Mouse (Mus musculus): ENCODE data around the gene Ambra1. TPM values are rescaled to one million over a fixed set of nuclear protein-coding genes. Genes with fewer than 3 reads are reported as not detected.

The Ambra1 gene
- polyA plus RNA-seq (2012; rRNA removed): 33.4 and 34.4 TPM in 2 replicates

DNA sequence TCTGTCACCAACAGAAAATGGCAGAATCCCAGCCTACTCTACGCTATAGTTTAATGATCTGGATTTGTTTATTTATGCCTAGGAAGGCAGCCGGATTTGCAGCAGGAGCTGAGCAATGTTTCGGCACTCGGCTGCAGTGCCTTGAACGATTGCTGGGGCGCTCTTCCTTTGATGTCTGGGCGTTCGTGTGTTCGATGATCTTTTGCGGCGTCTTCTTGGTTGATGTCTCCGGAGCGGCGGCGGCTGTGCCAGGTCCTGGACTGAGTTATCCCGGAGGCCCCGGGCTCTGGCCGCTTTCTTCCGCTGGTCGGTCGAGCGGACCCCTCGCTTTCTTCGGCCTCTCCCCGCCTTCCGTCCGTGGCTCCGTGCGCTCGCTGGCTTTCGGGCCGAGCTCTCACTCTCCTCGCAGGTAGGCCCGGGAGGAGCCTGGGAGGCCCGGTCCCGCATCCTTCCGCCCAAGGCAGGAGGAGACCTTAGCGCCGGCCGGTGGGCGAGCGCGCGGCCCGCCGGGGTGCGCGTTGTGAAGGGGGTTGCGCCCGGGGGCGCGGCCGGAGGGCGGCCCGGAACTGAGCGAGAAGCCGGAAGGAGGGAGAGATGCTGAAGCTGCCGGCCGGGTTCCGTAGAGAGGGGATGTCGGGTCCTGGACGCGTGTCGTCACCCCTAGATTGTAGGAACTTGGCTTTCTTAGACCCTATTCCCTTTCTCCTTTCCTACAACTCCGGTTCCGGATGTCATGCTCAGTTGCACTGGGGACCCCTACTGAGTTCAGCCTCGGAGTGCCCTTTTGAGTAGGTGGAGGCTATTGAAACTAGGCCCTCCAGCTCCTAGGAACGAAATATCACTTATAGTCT lies at the start of gene Ambra1:
Ambra1 (plus strand) TSS at position 164 of the 851 bp plus-strand sequence.
- Histone ChIP-seq H3K4me3 (ENCODE audit: insufficient read depth, low read length) (peak within 1 kb of the TSS; percentile 76), H3K27ac (ENCODE audit: insufficient read depth, low read length) (peak within 1 kb of the TSS; percentile 71), H3K4me1 (ENCODE audit: control insufficient read depth, insufficient read depth, low read length) (peaks cover 3% of the 10 kb centered on the region; the same call in 1 of the 2 replicates)
- TF ChIP-seq CTCF (IDR thresholded peaks at IDR 0.05; ENCODE audit: extremely low read depth, insufficient read depth, low read length) (no peak), POLR2A (IDR thresholded peaks at IDR 0.05; ENCODE audit: extremely low read depth, insufficient read depth, low read length) (peak; percentile 78)

DNA sequence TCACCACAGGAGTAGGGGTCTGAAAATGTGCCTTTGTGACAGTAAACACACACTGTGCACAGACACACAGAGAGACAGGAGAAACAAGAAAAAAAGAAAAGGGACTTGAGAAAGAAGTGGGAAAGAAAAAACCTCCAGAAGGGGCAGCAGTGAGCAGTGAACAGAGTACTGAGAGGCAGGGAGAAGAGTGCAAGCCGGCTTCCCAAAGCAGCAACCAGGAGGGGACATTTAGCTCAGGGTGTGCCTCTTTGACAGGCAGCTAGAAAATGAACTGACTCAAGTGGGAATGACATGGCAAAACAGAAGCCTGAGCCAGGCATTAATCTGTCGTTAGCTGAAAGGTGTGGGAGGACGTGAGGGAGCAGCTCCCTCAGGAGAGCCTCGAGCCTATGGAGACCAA lies 47.1 kb upstream of the Ambra1 start:
- TF ChIP-seq POLR2A (IDR thresholded peaks at IDR 0.05; ENCODE audit: extremely low read depth, insufficient read depth, low read length): no peak
- peak; percentile 47; the same call in 1 of the 2 replicates for TF ChIP-seq CTCF (IDR thresholded peaks at IDR 0.05; ENCODE audit: extremely low read depth, insufficient read depth, low read length)
- H3K27ac ChIP-seq (ENCODE audit: insufficient read depth, low read length): no peak overlapping the region
- H3K4me1 ChIP-seq (ENCODE audit: control insufficient read depth, insufficient read depth, low read length): no peaks in the 10 kb centered on the region
- H3K4me3 ChIP-seq (ENCODE audit: insufficient read depth, low read length): no peak overlapping the region

DNA sequence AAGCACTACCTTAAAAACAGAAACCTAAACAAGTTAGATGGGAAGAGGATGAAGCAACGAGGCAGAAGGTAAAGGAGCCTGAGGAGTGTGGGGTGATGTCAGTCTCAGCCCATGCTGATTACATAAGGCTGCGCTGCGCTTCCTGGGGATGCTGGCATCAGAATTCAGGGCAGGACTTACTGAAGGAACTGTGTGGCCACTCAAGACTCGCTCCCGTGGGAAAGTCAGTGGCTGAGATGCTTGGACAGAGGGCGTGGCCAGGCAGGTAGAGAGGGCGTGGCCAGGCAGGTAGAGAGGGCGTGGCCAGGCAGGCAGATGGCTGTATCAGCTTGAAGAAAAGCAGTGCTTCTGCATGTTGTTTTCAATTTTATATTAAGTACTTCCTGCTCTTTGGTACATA lies 46.0 kb upstream of the Ambra1 start:
- H3K4me3 ChIP-seq (ENCODE audit: insufficient read depth, low read length): no peak overlapping the region
- no peaks in the 10 kb centered on the region for H3K4me1 ChIP-seq (ENCODE audit: control insufficient read depth, insufficient read depth, low read length)

DNA sequence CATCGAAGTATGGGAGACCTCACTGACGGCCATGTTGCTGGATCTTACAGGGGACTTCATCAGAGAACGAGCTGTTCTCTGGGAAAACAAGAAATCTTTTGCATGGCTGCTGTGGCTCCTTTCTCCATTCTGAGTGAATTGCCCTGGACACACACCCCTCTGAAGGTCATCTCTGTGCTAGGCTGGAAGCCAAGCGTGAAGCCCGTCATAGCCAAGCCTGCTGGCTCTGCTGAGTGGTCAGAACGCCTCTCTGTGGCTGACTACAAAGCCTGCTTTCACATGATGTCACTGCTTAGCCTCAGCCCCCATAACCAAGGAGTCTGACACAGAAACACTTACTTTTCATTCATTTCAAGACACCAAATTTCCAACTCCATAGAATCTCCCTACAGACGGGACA lies 40.5 kb upstream of the Ambra1 start:
- no peak overlapping the region for H3K27ac ChIP-seq (ENCODE audit: insufficient read depth, low read length)
- no peak overlapping the region for H3K4me3 ChIP-seq (ENCODE audit: insufficient read depth, low read length)
- no peak for TF ChIP-seq POLR2A (IDR thresholded peaks at IDR 0.05; ENCODE audit: extremely low read depth, insufficient read depth, low read length)
- TF ChIP-seq CTCF (IDR thresholded peaks at IDR 0.05; ENCODE audit: extremely low read depth, insufficient read depth, low read length): no peak
- no peaks in the 10 kb centered on the region for H3K4me1 ChIP-seq (ENCODE audit: control insufficient read depth, insufficient read depth, low read length)

More for the DNA sequence above, 46.0 kb upstream of the Ambra1 start:
- TF ChIP-seq POLR2A (IDR thresholded peaks at IDR 0.05; ENCODE audit: extremely low read depth, insufficient read depth, low read length) (no peak), CTCF (IDR thresholded peaks at IDR 0.05; ENCODE audit: extremely low read depth, insufficient read depth, low read length) (no peak)
- H3K27ac ChIP-seq (ENCODE audit: insufficient read depth, low read length): peak overlapping the region; percentile 24; the same call in 1 of the 2 replicates

DNA sequence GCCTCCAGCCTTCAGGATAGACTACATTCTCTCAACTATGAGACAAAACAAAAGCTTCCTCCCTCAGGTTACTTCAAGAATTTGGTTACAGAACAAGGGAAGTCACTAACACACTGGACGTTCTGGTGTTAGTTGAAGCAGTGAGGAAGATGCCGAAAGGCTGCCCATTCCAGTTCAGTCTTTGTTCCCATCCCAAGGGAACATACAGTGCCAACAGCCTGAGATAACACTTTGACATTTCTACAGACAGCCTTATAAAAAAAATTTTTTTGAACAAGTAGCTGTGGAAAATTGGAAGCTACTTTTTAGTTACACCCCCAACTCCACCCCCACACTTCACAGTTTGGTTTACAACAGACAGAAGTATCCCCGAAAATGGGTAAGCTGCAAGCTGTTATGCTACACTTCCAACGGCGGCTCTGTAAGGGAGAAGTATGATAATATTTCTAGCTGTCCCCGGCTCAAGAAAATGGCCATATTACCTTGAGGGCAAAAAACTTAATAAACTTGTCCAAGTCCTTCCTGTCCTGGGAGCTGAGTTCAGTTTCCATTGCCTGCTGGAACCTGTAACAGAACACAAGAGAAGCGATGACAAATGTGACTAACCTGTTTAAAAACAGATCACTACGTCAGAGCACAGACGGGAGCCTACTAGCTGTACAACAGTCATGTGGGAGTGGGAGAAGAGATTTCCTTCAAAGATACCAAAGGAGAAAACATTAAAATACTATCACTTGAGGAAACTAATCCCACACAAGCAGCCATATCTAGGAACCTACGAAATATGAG lies 34.3 kb upstream of the Ambra1 start:
- no peak overlapping the region for H3K27ac ChIP-seq (ENCODE audit: insufficient read depth, low read length)
- peaks cover 1% of the 10 kb centered on the region; the same call in 1 of the 2 replicates for H3K4me1 ChIP-seq (ENCODE audit: control insufficient read depth, insufficient read depth, low read length)
- TF ChIP-seq CTCF (IDR thresholded peaks at IDR 0.05; ENCODE audit: extremely low read depth, insufficient read depth, low read length) (no peak), POLR2A (IDR thresholded peaks at IDR 0.05; ENCODE audit: extremely low read depth, insufficient read depth, low read length) (no peak)
- no peak overlapping the region for H3K4me3 ChIP-seq (ENCODE audit: insufficient read depth, low read length)

DNA sequence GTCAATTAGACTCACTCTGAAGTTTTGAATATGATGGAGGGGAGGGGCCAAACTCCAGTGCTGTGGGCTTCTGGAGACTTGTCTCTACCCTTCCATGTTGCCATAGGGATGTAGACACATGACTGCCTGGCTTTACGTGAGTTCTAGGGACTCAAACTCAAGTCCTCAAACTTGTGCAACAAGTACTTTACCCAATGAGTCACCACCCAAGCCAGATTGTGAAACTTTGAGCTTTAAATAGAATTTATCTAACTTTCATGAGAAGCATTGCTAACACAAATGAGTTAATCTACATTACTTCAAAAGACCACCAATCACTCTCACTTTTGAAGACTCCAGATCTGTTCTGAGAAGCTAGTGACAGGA lies 33.7 kb upstream of the Ambra1 start:
- Histone ChIP-seq H3K4me3 (ENCODE audit: insufficient read depth, low read length) (no peak overlapping the region), H3K27ac (ENCODE audit: insufficient read depth, low read length) (no peak overlapping the region), H3K4me1 (ENCODE audit: control insufficient read depth, insufficient read depth, low read length) (peaks cover 1% of the 10 kb centered on the region; the same call in 1 of the 2 replicates)
- TF ChIP-seq CTCF (IDR thresholded peaks at IDR 0.05; ENCODE audit: extremely low read depth, insufficient read depth, low read length) (no peak), POLR2A (IDR thresholded peaks at IDR 0.05; ENCODE audit: extremely low read depth, insufficient read depth, low read length) (no peak)

DNA sequence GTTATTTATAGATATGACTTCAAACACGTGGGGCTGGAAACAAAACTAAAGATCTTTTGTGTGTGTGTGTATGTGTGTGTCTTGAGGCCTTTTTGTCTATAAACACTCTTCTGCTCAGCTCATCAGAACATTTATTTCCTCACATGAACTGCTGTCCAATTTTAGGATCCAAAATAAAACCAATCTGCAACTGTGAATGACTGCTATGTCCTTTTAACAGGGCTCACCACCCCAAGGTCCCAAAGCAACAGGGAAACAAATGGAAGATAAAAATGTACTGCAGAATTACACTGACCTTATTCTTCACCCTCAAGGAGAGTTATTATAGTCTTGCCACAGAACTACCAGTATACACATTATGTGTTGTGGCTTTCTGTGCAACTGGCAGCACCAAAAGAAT lies 30.7 kb upstream of the Ambra1 start:
- TF ChIP-seq CTCF (IDR thresholded peaks at IDR 0.05; ENCODE audit: extremely low read depth, insufficient read depth, low read length) (no peak), POLR2A (IDR thresholded peaks at IDR 0.05; ENCODE audit: extremely low read depth, insufficient read depth, low read length) (no peak)
- Histone ChIP-seq H3K4me1 (ENCODE audit: control insufficient read depth, insufficient read depth, low read length) (peaks cover 1% of the 10 kb centered on the region; the same call in 1 of the 2 replicates), H3K4me3 (ENCODE audit: insufficient read depth, low read length) (no peak overlapping the region), H3K27ac (ENCODE audit: insufficient read depth, low read length) (no peak overlapping the region)

DNA sequence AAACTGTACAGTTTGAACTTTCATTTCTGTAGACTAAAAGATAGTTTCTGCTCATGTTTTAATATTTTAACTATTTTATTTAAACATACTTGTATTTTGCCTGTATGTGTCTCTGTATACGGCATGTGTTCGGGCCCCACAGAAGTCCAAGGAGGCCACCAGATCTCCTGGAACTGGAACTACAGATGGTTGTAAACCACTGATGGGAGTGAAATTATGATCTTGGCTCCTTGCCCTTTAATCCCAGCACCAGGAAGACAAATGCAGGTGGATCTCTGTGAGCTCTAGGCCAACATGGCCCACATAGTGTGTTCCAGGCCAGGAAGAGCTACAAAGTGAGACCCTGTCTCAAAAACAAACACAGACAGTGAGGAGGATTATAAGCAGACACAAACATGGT lies 28.6 kb upstream of the Ambra1 start:
- TF ChIP-seq CTCF (IDR thresholded peaks at IDR 0.05; ENCODE audit: extremely low read depth, insufficient read depth, low read length): no peak
- H3K27ac ChIP-seq (ENCODE audit: insufficient read depth, low read length): no peak overlapping the region
- H3K4me3 ChIP-seq (ENCODE audit: insufficient read depth, low read length): no peak overlapping the region
- H3K4me1 ChIP-seq (ENCODE audit: control insufficient read depth, insufficient read depth, low read length): no peaks in the 10 kb centered on the region

DNA sequence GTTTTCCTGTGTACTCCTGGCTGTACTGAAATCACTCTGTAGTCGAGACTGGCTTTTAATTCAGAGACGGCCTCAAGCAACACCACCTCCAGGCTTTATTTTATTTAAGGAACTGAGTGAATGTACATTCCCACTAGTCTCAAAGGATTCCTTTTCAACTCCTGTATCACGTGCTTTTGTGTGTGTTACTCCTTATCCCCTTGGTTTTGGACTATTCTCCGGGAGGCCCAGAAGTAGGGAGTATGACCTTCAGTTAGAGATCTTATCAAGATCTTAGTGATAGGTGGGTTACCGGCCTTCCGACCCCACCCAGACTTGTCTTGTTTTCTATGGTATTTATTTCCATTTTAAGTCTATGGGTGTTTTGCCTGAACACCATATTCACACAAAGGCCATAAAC lies 24.2 kb upstream of the Ambra1 start:
- Histone ChIP-seq H3K4me1 (ENCODE audit: control insufficient read depth, insufficient read depth, low read length) (peaks cover 4% of the 10 kb centered on the region), H3K27ac (ENCODE audit: insufficient read depth, low read length) (no peak overlapping the region), H3K4me3 (ENCODE audit: insufficient read depth, low read length) (no peak overlapping the region)
- TF ChIP-seq CTCF (IDR thresholded peaks at IDR 0.05; ENCODE audit: extremely low read depth, insufficient read depth, low read length) (no peak), POLR2A (IDR thresholded peaks at IDR 0.05; ENCODE audit: extremely low read depth, insufficient read depth, low read length) (no peak)
